Mouse (Mus musculus): Measurements from ENCODE around the gene Fancd2.

The Fancd2 gene

GRCm38 (mm10) chr6:113530932-113531839 lies at the start of gene Fancd2, which contains the start of gene Emc3:
Gene Fancd2, plus strand, starts transcription at chr6:113531682.
Gene Emc3, minus strand, starts transcription at chr6:113531652.
- DNase-seq: peak; percentile 93

GRCm38 (mm10) chr6:113482477-113483099 lies 48.9 kb upstream of the Fancd2 start:
- peak; percentile 51 for DNase-seq

GRCm38 (mm10) chr6:113483100-113483615 lies 48.3 kb upstream of the Fancd2 start, which contains the start of gene Creld1:
Gene Creld1, plus strand, starts transcription at chr6:113483297.
- peak; percentile 94 for DNase-seq

- peak; percentile 59 for DNase-seq
These were observed 47.8 kb upstream of the Fancd2 start for GRCm38 (mm10) chr6:113483729-113484128.

GRCm38 (mm10) chr6:113487125-113487576 lies 44.3 kb upstream of the Fancd2 start:
- DNase-seq: peak; percentile 78

- DNase-seq: no peak
These were observed 42.1 kb upstream of the Fancd2 start for GRCm38 (mm10) chr6:113489410-113489809.

GRCm38 (mm10) chr6:113492101-113492864 lies 39.2 kb upstream of the Fancd2 start:
- no peak for DNase-seq

- peak; percentile 86 for DNase-seq
These were observed 37.2 kb upstream of the Fancd2 start for GRCm38 (mm10) chr6:113494258-113494788.

GRCm38 (mm10) chr6:113495071-113495675 lies 36.3 kb upstream of the Fancd2 start:
- DNase-seq: no peak

GRCm38 (mm10) chr6:113499346-113499745 lies 32.1 kb upstream of the Fancd2 start:
- DNase-seq: no peak

GRCm38 (mm10) chr6:113501388-113502084 lies 29.9 kb upstream of the Fancd2 start, which contains the start of gene Prrt3:
Gene Prrt3, minus strand, starts transcription at chr6:113501931.
- DNase-seq: peak; percentile 78

GRCm38 (mm10) chr6:113502801-113503200 lies 28.7 kb upstream of the Fancd2 start:
- DNase-seq: no peak

- no peak for DNase-seq
These were observed 25.8 kb upstream of the Fancd2 start for GRCm38 (mm10) chr6:113505689-113506088.

GRCm38 (mm10) chr6:113507130-113507529 lies 24.4 kb upstream of the Fancd2 start:
- DNase-seq: no peak

- DNase-seq: no peak
These were observed 23.1 kb upstream of the Fancd2 start for GRCm38 (mm10) chr6:113508272-113508946.

- no peak for DNase-seq
These were observed 22.6 kb upstream of the Fancd2 start for GRCm38 (mm10) chr6:113508947-113509280.

- no peak for DNase-seq
These were observed 17.5 kb upstream of the Fancd2 start for GRCm38 (mm10) chr6:113513944-113514343.

GRCm38 (mm10) chr6:113514600-113514999 lies 16.9 kb upstream of the Fancd2 start:
- DNase-seq: no peak

- no peak for DNase-seq
These were observed 13.9 kb upstream of the Fancd2 start for GRCm38 (mm10) chr6:113517434-113518080.

- DNase-seq: no peak
These were observed 9.2 kb upstream of the Fancd2 start for GRCm38 (mm10) chr6:113522310-113522709.
